Comparison of ENCODE assay signal across 29 mouse cellular contexts in genomic region chr3:152159321-152159720, GRCm38 (mm10). TPM values are rescaled to one million over a fixed set of nuclear protein-coding genes. Genes with fewer than 3 reads are reported as not detected.
DNase-seq lines count a peak whose midpoint lies in the region; ATAC-seq and TF ChIP-seq lines count a peak whose summit lies in the region.
"Had no signal": no experiment of that assay in that cellular context is flagged by ENCODE, and none has a peak within 500 bp of the region (broad histone marks: within the 10 kb centered on the region; RNA-seq: fewer than 3 reads in every experiment).

No protein-coding gene starts in this region.

- H3K79me2 ChIP-seq in CH12.LX (replicated peaks; ENCODE audit: control insufficient read depth, extremely low read depth, insufficient read depth, poor library complexity, severe bottlenecking) = no peaks in the 10 kb centered on the region

- H3K9me3 ChIP-seq in forebrain, embryonic 15.5 days = no peaks in the 10 kb centered on the region
- H3K9me3 ChIP-seq in forebrain, postnatal 0 days (ENCODE audit: low read length) = no peaks in the 10 kb centered on the region
- H3K9me3 ChIP-seq in liver, embryonic 13.5 days (replicated peaks) = no peaks in the 10 kb centered on the region
- H3K9me3 ChIP-seq in liver, embryonic 12.5 days (replicated peaks) = no peaks in the 10 kb centered on the region
- H3K9me3 ChIP-seq in CH12.LX (replicated peaks; ENCODE audit: low read length) = no peaks in the 10 kb centered on the region
- H3K9me3 ChIP-seq in hindbrain, embryonic 13.5 days = no peaks in the 10 kb centered on the region
- H3K9me3 ChIP-seq: embryonic facial prominence, embryonic 10.5 days; embryonic facial prominence, embryonic 15.5 days; kidney, embryonic 15.5 days; limb, embryonic 13.5 days had no signal

- no peak overlapping the region for H3K27ac ChIP-seq in forebrain, embryonic 15.5 days (replicated peaks)
- no peak overlapping the region for H3K27ac ChIP-seq in forebrain, postnatal 0 days (ENCODE audit: low read depth, low read length)
- peak overlapping the region; percentile 50; the same call in 1 of the 2 replicates for H3K27ac ChIP-seq in liver, embryonic 13.5 days
- H3K27ac ChIP-seq in liver, embryonic 12.5 days = no peak overlapping the region
- H3K27ac ChIP-seq in CH12.LX (ENCODE audit: insufficient read depth, low read depth) = no peak overlapping the region
- H3K27ac ChIP-seq in hindbrain, embryonic 13.5 days = no peak overlapping the region
- H3K27ac ChIP-seq: embryonic facial prominence, embryonic 10.5 days; embryonic facial prominence, embryonic 15.5 days; kidney, embryonic 15.5 days; limb, embryonic 13.5 days; stomach, postnatal 0 days had no signal

- in situ Hi-C loops in CH12.LX (cut with MboI; ENCODE audit: low pct_ligation_motif_present, low pct_unique_long_range_greater_than_20kb, low sequenced_read_pairs) = no loop called here

- H3K9ac ChIP-seq in forebrain, embryonic 15.5 days (replicated peaks) = no peak overlapping the region
- H3K9ac ChIP-seq in forebrain, postnatal 0 days = no peak overlapping the region
- no peak overlapping the region for H3K9ac ChIP-seq in liver, embryonic 13.5 days
- no peak overlapping the region for H3K9ac ChIP-seq in liver, embryonic 12.5 days
- H3K9ac ChIP-seq in CH12.LX (ENCODE audit: insufficient read depth, low read depth) = no peak overlapping the region
- H3K9ac ChIP-seq in hindbrain, embryonic 13.5 days = no peak overlapping the region
- H3K9ac ChIP-seq: embryonic facial prominence, embryonic 15.5 days; kidney, embryonic 15.5 days; limb, embryonic 13.5 days had no signal

- H3K27me3 ChIP-seq in forebrain, embryonic 15.5 days = 0 out of 2 replicates have a peak, but pooled peaks cover 4% of the 10 kb centered on the region
- H3K27me3 ChIP-seq in forebrain, postnatal 0 days (ENCODE audit: insufficient read depth, low read length) = no peaks in the 10 kb centered on the region
- H3K27me3 ChIP-seq in liver, embryonic 13.5 days = peaks cover 15% of the 10 kb centered on the region
- H3K27me3 ChIP-seq in liver, embryonic 12.5 days (replicated peaks) = peaks cover 8% of the 10 kb centered on the region
- H3K27me3 ChIP-seq in CH12.LX (replicated peaks) = no peaks in the 10 kb centered on the region
- peaks cover 4% of the 10 kb centered on the region for H3K27me3 ChIP-seq in hindbrain, embryonic 13.5 days
- H3K27me3 ChIP-seq: embryonic facial prominence, embryonic 15.5 days; kidney, embryonic 15.5 days had no signal

- H3K4me3 ChIP-seq in forebrain, embryonic 15.5 days = no peak overlapping the region
- H3K4me3 ChIP-seq in forebrain, postnatal 0 days (ENCODE audit: low read depth, low read length) = no peak overlapping the region
- no peak overlapping the region for H3K4me3 ChIP-seq in liver, embryonic 13.5 days (replicated peaks)
- H3K4me3 ChIP-seq in liver, embryonic 12.5 days = no peak overlapping the region
- no peak overlapping the region for H3K4me3 ChIP-seq in CH12.LX (replicated peaks in 1 of 3; ENCODE audit: low read depth in 2 of 3, low read length in 2 of 3, poor library complexity in 1 of 3)
- no peak overlapping the region for H3K4me3 ChIP-seq in hindbrain, embryonic 13.5 days
- H3K4me3 ChIP-seq: embryonic facial prominence, embryonic 10.5 days; embryonic facial prominence, embryonic 15.5 days; kidney, embryonic 15.5 days; limb, embryonic 13.5 days had no signal

- no peak overlapping the region for H3K4me2 ChIP-seq in forebrain, embryonic 15.5 days (replicated peaks)
- H3K4me2 ChIP-seq in forebrain, postnatal 0 days (ENCODE audit: low read depth) = no peak overlapping the region
- no peak overlapping the region for H3K4me2 ChIP-seq in liver, embryonic 13.5 days
- H3K4me2 ChIP-seq in liver, embryonic 12.5 days = no peak overlapping the region
- H3K4me2 ChIP-seq in CH12.LX (ENCODE audit: insufficient read depth, low read depth, poor library complexity, severe bottlenecking) = no peak overlapping the region
- no peak overlapping the region for H3K4me2 ChIP-seq in hindbrain, embryonic 13.5 days
- H3K4me2 ChIP-seq: embryonic facial prominence, embryonic 15.5 days; heart, embryonic 11.5 days; kidney, embryonic 15.5 days; limb, embryonic 13.5 days; liver, embryonic 11.5 days had no signal

- no peak for TF ChIP-seq RAD21 in CH12.LX (IDR thresholded peaks at IDR 0.05; ENCODE audit: low read depth, low read length)

- no peak for TF ChIP-seq EP300 in CH12.LX (IDR thresholded peaks at IDR 0.05; ENCODE audit: low read length)

- dilution Hi-C loops in CH12.LX (cut with MboI; ENCODE audit: extremely low pct_ligation_motif_present, extremely low pct_unique_long_range_greater_than_20kb, low sequenced_read_pairs) = no loop called here

- H3K36me3 ChIP-seq in forebrain, embryonic 15.5 days = no peaks in the 10 kb centered on the region
- no peaks in the 10 kb centered on the region for H3K36me3 ChIP-seq in forebrain, postnatal 0 days (ENCODE audit: insufficient read depth)
- H3K36me3 ChIP-seq in liver, embryonic 13.5 days = no peaks in the 10 kb centered on the region
- no peaks in the 10 kb centered on the region for H3K36me3 ChIP-seq in liver, embryonic 12.5 days
- no peaks in the 10 kb centered on the region for H3K36me3 ChIP-seq in CH12.LX (replicated peaks in 1 of 2; ENCODE audit: control insufficient read depth in 1 of 2, insufficient read depth in 1 of 2, low read length in 1 of 2)
- no peaks in the 10 kb centered on the region for H3K36me3 ChIP-seq in hindbrain, embryonic 13.5 days
- H3K36me3 ChIP-seq: embryonic facial prominence, embryonic 10.5 days; embryonic facial prominence, embryonic 15.5 days; kidney, embryonic 15.5 days; limb, embryonic 13.5 days had no signal

- no peak for TF ChIP-seq CTCF in forebrain, postnatal 0 days (IDR thresholded peaks at IDR 0.05; ENCODE audit: low read depth)
- TF ChIP-seq CTCF in CH12.LX (conservative IDR thresholded peaks at IDR 0.05 in 1 of 2, IDR thresholded peaks at IDR 0.05 in 1 of 2; ENCODE audit: low read depth in 2 of 2, low read length in 2 of 2) = no peak

- no peak for DNase-seq in forebrain, postnatal 0 days
- no peak for DNase-seq in liver, embryonic 13.5 days
- DNase-seq in CH12.LX (ENCODE audit: extremely low read depth) = no peak
- DNase-seq in cerebellum, postnatal 4 days (ENCODE audit: low spot score in 2 of 2) = no peak
- no peak for DNase-seq in kidney, adult 9 months
- DNase-seq: adrenal gland, postnatal 14 days; cerebellum, adult 11-12 months; cerebellum, postnatal 10 days; gastrocnemius, postnatal 14 days; heart, postnatal 4 days; kidney, adult 11 months; kidney, postnatal 25 days; lung, adult 18-20 months; lung, postnatal 10 days; right cerebral cortex, postnatal 4 days; thymus, adult 18-20 months; thymus, postnatal 25 days had no signal

- peaks cover 13% of the 10 kb centered on the region for H3K4me1 ChIP-seq in forebrain, embryonic 15.5 days
- no peaks in the 10 kb centered on the region for H3K4me1 ChIP-seq in forebrain, postnatal 0 days (ENCODE audit: insufficient read depth)
- peaks cover 58% of the 10 kb centered on the region for H3K4me1 ChIP-seq in liver, embryonic 13.5 days (replicated peaks)
- H3K4me1 ChIP-seq in liver, embryonic 12.5 days = peaks cover 37% of the 10 kb centered on the region
- H3K4me1 ChIP-seq in CH12.LX (ENCODE audit: control insufficient read depth in 1 of 2, insufficient read depth in 2 of 2) = peaks cover 5 to 12% of the 10 kb centered on the region in 2 experiments; a peak in 3 of 4 replicates
- peaks cover 8% of the 10 kb centered on the region; the same call in 1 of the 2 replicates for H3K4me1 ChIP-seq in hindbrain, embryonic 13.5 days (replicated peaks)
- H3K4me1 ChIP-seq: embryonic facial prominence, embryonic 10.5 days; limb, embryonic 13.5 days had no signal

- TF ChIP-seq POLR2A in CH12.LX (IDR thresholded peaks at IDR 0.05; ENCODE audit: low read depth, low read length) = no peak

- 0 out of 2 replicates have a peak, but pooled peaks have one; percentile 33 for ATAC-seq in forebrain, embryonic 15.5 days (replicated peaks)
- no peak for ATAC-seq in forebrain, postnatal 0 days
- peak; percentile 45; the same call in 1 of the 2 replicates for ATAC-seq in liver, embryonic 13.5 days (ENCODE audit: low read depth)
- no peak for ATAC-seq in liver, embryonic 12.5 days
- ATAC-seq in hindbrain, embryonic 13.5 days (ENCODE audit: low FRiP score) = peak; percentile 34; the same call in 1 of the 2 replicates
- ATAC-seq: inflammation-experienced regulatory T-cells, adult 6 months had no signal

RNA-seq across cellular contexts. Expression of gene Gipc2, which starts 6.7 kb away (rescaled TPM):
- polyA plus RNA-seq in forebrain, embryonic 15.5 days (2015; fragmentation: Nextera tagmentation; extraction: Ambion mirVana) = 1.9 and 2.7 TPM in 2 replicates
- total RNA-seq in forebrain, postnatal 0 days (2014; rRNA removed) = 12.0 and 13.9 TPM in 2 replicates
- 5.1 and 6.3 TPM in 2 replicates for polyA plus RNA-seq in forebrain, postnatal 0 days (2015; fragmentation: Nextera tagmentation; extraction: Ambion mirVana)
- 12.3 and 21.0 TPM in 2 replicates for polyA plus RNA-seq in liver, embryonic 13.5 days (2015; fragmentation: Nextera tagmentation; extraction: Ambion mirVana)
- polyA plus RNA-seq in liver, embryonic 12.5 days (2016; fragmentation: Nextera tagmentation; extraction: Ambion mirVana) = 11.3 and 12.3 TPM in 2 replicates
- total RNA-seq in CH12.LX (2012; rRNA removed) (0.38 TPM in 1 of 2 replicates, not detected in the other), CH12.LX (2014; rRNA removed) (0.24 TPM in 1 of 2 replicates, not detected in the other)
- 1.2 and 1.7 TPM in 2 replicates for polyA plus RNA-seq in CH12.LX (2012; ENCODE audit: insufficient read length, low read depth)
- 8.4 and 9.2 TPM in 2 replicates for polyA plus RNA-seq in hindbrain, embryonic 13.5 days (2015; fragmentation: Nextera tagmentation; extraction: Ambion mirVana)
- total RNA-seq: granulocyte monocyte progenitor cell, adult 5-6 weeks had no signal
- polyA plus RNA-seq: inflammation-experienced regulatory T-cells, adult 6 months had no signal

RNA-seq across cellular contexts. Expression of gene Dnajb4, which starts 50.8 kb away (rescaled TPM):
- 29.8 and 35.4 TPM in 2 replicates for polyA plus RNA-seq in forebrain, embryonic 15.5 days (2015; fragmentation: Nextera tagmentation; extraction: Ambion mirVana)
- 36.1 and 39.7 TPM in 2 replicates for total RNA-seq in forebrain, postnatal 0 days (2014; rRNA removed)
- polyA plus RNA-seq in forebrain, postnatal 0 days (2015; fragmentation: Nextera tagmentation; extraction: Ambion mirVana) = 28.9 and 41.5 TPM in 2 replicates
- 35.2 and 46.3 TPM in 2 replicates for polyA plus RNA-seq in liver, embryonic 13.5 days (2015; fragmentation: Nextera tagmentation; extraction: Ambion mirVana)
- polyA plus RNA-seq in liver, embryonic 12.5 days (2016; fragmentation: Nextera tagmentation; extraction: Ambion mirVana) = 35.7 and 36.3 TPM in 2 replicates
- total RNA-seq in CH12.LX (2012; rRNA removed) = 11.7 and 14.9 TPM in 2 replicates
- 26.4 and 30.0 TPM in 2 replicates for total RNA-seq in CH12.LX (2014; rRNA removed)
- 17.7 and 19.5 TPM in 2 replicates for polyA plus RNA-seq in CH12.LX (2012; ENCODE audit: insufficient read length, low read depth)
- 37.0 and 37.5 TPM in 2 replicates for polyA plus RNA-seq in hindbrain, embryonic 13.5 days (2015; fragmentation: Nextera tagmentation; extraction: Ambion mirVana)

RNA-seq across cellular contexts. Expression of gene Fubp1, which starts 50.9 kb away (rescaled TPM):
- polyA plus RNA-seq in forebrain, embryonic 15.5 days (2015; fragmentation: Nextera tagmentation; extraction: Ambion mirVana) = 302 and 309 TPM in 2 replicates
- 230 and 257 TPM in 2 replicates for total RNA-seq in forebrain, postnatal 0 days (2014; rRNA removed)
- polyA plus RNA-seq in forebrain, postnatal 0 days (2015; fragmentation: Nextera tagmentation; extraction: Ambion mirVana) = 127 and 135 TPM in 2 replicates
- 99.4 and 128 TPM in 2 replicates for polyA plus RNA-seq in liver, embryonic 13.5 days (2015; fragmentation: Nextera tagmentation; extraction: Ambion mirVana)
- polyA plus RNA-seq in liver, embryonic 12.5 days (2016; fragmentation: Nextera tagmentation; extraction: Ambion mirVana) = 143 and 144 TPM in 2 replicates
- 214 and 306 TPM in 2 replicates for total RNA-seq in CH12.LX (2012; rRNA removed)
- total RNA-seq in CH12.LX (2014; rRNA removed) = 333 and 398 TPM in 2 replicates
- 224 and 237 TPM in 2 replicates for polyA plus RNA-seq in CH12.LX (2012; ENCODE audit: insufficient read length, low read depth)
- polyA plus RNA-seq in hindbrain, embryonic 13.5 days (2015; fragmentation: Nextera tagmentation; extraction: Ambion mirVana) = 297 and 299 TPM in 2 replicates

Comparison
In these comparisons a context has a peak if more than half of its experiments do, and no peak if none do; other contexts are left out.
1. ATAC-seq: peak in forebrain, embryonic 15.5 days (single experiment), liver, embryonic 13.5 days (single experiment) and hindbrain, embryonic 13.5 days (single experiment); none in forebrain, postnatal 0 days (single experiment) and liver, embryonic 12.5 days (single experiment).